Mouse (Mus musculus) spleen, adult 18-20 months (tissue): ENCODE data around the gene Vamp8.

Source experiments
- DNase-seq, 2 experiments: peaks; one replicate each; pipeline ENCODE4 v3.0.0; 2022; ENCODE audit warnings: mixed read lengths in 2 of 2

Gene Vamp8

DNA sequence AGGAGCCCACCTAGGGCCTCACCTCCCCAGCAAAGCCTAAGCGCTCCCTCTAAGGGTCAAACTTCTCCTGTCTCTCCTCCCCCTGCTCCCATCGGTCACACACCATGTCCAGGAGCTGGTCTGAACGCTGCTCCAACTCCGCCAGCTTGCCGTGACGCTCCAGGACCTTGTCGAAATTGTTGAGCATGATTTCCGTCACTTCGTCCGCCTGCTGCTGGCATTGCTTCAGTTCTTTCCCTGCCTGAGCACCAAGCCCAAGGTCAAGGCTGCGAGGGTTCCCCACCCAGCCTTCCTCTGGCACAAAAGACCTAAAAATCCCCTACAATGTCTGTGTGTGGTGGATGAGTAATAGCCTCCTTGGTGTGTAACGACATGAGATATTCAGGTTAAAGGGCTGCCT, 20.4 kb downstream of the Vamp8 start:
- peak in 1 of 2 experiments; percentile 14 for DNase-seq

DNA sequence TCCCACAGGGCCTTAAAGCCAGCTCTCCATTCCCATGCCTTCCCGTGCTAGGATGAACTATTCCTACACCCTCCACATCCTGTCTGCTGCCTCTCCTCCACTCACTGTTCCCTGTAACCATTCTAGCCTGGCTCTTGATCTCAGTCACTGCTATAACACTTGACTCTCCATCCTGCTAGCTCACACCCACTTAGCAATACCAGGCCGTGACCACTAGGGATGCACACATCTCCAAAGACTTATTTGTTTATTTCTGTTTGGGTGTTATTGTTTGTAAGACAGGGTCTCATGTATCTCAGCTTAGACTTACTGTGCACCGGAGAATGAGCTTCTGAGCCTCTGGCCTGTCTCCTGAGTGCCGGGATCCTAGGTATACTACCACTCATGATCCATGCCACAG, 20.9 kb downstream of the Vamp8 start:
- DNase-seq, result no peak

DNA sequence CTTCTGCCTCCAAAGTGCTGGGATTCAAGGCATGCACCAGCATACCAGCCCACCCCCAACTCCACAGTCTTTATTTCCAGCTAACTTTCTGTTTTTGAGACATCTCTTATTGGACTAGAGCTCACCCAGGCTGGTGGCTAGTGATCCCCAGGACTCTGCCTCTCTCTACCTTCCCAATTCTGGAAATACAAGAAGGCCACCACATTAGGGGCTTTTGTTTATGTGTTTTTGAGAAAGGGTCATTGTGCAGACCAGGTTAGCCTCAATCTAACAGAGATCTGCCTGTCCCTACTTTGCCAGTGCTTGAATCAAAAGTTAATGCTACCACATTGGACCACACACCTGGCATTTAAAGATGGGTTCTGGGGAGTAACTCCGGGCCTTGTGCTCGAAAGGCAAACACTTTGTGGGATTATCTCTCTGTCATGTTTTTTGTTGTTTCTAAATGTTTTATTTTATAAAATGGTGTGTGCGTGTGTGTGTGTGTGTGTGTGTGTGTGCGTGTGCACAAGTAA, 23.0 kb downstream of the Vamp8 start:
- DNase-seq, result no peak

DNA sequence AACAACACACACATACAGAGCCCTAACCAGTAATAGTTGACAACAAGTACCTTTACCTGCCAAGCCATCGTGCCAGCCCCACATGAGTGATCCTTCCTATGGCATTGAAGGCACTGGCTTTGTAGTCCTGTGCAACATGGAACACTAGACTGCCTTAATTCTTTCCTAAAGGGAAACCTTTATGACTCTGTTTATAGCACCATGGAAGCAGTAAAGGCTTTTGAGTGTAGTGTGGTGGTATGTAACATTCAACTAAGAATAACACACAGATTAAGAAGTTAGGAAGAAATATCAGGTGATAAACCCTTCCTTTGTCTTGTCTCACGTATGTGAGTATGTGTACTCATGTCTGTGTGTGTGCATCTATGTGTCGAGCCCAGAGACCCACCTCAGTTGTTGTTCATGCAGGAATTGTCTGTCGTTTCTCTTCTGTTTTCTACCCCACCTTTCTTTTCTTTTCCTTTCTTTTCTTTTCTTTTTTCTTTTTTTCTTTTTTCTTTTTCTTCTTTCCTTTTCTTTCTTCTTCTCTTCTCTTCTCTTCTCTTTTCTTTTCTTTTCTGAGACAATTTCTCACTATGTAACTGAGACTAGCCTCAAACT, 23.6 kb downstream of the Vamp8 start, which contains the start of gene Rnf181:
Rnf181 (minus strand) TSS at position 113 of the 600 bp plus-strand sequence.
- no peak for DNase-seq

DNA sequence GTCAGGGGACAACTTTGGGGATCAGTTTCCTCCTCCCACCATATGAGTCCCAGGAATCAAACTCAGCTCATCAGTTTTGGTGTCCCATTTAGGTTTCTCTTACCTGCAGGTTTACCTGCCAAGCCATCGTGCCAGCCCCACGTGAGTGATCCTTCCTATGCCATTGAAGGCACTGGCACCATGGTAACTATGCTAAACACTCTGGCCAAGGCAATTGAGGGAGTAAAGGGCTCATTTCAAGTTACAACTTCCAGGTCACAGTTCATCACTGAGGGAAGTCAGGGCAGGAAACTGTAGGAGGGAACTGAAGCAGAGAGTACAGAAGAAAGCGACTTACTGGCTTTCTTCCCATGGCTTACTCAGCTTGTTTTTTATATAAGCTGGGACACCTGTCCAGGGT, 24.2 kb downstream of the Vamp8 start:
- no peak for DNase-seq

DNA sequence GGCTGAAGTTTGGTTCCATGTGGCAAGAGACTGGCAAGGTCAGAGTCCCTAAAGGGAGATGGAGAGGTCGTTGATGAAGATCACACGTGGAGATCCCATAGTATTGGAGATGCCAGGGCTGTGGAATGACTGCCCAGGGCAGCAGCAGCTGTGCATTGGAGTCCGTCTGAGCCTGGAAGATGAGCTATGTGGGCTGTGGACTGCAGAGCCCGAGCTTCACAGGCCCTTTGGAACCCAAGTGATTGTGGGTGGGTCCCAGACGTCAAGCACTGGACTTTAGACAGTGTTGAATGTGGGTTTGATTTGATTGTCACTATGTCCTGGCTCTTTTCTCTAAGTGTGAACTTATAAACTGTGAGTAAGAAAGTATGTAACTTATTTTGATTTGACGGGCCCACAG, 25.5 kb downstream of the Vamp8 start:
- no peak for DNase-seq

DNA sequence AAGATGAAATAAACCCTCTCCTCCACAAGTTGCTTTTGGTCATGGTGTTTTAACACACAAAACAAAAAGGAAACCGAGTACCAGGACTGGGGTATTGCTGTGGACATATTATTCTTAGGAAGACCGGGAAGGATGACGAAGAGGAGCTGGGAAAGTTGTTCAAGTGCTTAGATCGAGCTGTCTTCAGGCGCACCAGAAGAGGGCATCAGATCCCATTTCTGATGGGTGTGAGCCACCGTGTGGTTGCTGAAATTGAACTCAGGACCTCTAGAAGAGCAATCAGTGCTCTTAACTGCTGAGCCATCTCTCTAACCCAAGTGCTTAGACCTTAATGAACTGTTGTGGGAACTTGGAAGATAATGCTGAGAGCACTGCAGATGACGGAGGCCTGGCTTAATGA, 26.5 kb downstream of the Vamp8 start:
- no peak for DNase-seq

DNA sequence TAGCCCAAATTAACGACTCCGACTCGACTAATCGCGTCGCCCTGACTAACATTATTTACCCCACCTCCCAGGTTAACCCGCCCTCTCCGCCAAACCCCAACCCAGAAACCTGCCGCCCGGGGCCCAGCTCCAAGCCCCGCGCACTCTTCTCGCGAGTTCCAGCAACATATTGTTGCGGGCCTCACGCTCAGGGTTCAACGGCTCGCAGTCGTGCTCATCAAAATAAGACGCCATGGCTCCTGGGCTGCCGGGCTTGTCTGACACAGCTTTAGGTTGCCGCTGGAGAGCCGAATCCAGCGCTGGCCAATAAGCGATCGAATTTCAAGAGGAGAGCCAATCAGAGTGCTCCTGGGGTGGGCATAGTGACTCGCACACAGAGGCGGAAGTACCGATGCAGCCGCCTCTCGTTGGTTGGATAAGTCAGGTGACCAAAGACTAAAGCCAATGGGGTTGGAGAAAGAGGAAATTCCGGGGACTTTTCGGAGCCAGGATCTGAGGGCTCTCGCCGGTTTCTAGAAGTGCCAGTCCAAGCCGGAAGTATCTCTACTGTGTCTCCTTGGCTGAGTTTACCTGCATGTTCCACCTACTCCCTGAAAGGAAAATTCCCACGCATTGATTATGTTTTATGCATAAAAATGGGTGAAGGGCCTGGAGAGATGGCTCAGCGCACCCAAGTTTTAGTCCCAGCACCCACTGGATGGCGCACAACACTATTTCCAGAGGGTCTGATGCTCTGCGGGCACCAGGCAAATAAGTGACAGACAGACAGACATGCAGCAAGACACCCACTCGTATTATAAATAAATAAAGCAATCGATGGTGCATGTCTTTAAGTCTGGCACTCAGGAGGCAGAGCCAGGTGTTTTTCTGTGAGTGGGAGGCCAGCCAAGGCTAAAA, 28.1 kb downstream of the Vamp8 start:
- DNase-seq, result peak; percentile 89 to 90

DNA sequence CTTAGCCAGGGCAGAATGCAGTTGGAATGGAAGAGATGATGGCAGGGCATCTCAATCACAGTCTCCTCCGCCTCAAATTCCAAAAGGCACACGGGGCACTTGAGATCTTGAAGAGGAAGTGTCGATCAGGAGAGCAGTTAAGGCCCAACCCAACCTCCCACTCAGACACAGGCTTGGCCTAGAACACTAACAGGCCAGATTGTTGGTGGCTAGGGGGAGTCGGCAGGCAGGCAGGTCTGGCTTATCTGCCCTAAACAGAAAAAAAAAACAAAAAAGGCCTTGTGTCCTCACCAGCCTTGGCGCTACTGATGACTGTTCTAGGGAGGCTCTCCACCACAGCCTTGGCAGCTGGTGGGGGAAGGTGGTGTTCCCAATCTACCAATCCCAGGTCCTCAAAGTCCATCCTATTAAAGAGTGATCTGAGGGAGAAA, 29.4 kb downstream of the Vamp8 start:
- no peak for DNase-seq

DNA sequence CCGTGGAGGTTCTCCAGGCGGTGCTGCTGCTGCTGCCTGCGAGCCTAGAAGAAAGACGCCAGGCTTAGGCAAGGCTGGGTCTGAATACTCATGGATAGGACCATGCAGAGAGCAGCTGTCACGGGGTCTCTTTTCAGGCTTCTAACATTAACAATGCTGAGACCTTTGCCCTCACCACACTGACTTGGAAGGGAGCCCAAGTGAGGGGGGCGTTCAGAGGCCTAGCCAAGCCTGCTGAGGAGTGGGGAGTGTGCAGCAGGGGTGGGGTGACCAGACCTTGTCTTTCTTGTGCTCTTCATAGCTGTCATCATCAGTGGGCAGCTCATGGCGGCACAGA, 29.9 kb downstream of the Vamp8 start:
- DNase-seq, result no peak

DNA sequence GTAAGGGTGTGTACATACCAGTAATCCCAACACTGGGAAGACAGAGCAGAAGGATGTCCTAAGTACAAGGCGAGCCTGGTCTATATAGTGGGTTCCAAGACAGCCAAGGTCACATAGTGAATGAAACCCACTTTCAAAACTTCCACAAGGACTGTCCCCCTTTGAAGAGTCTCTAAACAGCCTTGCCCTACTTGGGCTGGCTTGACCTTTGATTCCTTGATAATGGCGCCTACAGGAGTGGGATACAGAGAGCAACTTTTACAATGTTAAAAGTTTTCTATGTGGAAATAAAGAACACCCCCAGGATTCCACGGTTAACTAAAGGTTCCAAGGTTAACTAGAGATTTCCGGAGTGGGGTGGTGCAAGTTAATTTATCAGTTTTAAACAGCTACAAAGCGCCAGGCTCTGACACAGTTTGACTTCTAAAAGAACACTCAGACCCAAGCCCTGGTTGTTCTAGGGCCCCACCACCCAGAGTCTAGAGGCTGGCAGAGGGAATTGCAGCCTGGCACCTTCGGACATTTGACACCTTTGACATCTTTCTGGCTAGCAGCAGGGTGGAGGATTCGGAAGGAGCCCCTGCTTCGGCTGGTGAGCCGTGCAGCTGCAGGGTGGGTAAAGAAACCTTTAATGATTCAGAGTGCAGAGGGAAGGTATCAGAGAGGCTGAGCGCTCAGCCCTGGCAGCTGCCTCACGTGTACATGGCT, 30.5 kb downstream of the Vamp8 start:
- DNase-seq, result no peak

DNA sequence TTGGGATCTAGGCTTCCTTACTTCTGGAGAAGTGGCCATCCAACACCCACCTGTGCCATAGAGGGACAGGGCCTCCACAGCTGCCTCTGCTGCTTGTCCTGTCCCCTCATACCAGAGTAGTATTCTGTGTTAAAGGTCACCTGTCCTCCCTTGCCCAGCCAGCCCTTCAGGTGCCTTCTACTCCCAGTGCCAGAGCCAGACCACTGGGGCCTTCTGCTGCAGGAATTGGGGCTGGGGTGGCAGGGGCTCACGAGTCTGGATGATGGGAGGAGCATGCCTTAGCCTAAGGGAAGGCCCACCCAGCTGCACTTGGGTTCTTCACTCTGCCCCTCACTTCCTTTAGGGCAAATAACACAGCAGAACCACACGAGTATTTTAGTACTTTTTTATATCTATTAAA, 31.2 kb downstream of the Vamp8 start:
- no peak for DNase-seq

DNA sequence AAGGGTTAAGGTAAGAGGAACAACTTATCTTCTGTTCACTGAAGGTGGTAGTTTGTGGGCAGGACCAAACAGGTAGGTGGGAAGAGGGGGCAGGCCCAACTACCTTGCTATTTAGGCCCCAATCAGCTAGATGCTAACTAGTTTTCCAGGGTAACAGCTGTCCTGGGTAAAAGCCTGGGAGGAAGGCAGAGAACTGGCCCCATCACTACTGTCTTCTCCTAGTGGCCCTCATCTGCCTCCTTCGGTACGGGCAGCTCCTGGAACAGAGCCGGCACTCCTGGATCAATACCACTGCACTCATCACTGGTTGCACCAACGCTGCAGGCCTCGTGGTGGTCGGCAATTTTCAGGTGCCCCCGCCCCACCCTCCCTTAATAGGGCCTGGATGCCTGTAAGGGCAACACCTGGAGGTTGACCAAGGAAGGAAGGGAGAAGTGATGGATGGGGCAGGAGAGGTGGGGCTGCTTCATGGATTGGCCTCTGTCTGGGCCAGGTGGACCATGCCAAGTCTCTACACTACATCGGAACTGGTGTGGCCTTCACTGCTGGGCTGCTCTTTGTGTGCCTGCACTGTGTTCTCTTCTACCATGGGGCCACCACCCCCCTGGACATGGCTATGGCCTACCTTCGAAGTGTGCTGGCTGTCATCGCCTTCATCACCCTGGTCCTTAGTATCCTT, 32.3 kb downstream of the Vamp8 start:
- no peak for DNase-seq

DNA sequence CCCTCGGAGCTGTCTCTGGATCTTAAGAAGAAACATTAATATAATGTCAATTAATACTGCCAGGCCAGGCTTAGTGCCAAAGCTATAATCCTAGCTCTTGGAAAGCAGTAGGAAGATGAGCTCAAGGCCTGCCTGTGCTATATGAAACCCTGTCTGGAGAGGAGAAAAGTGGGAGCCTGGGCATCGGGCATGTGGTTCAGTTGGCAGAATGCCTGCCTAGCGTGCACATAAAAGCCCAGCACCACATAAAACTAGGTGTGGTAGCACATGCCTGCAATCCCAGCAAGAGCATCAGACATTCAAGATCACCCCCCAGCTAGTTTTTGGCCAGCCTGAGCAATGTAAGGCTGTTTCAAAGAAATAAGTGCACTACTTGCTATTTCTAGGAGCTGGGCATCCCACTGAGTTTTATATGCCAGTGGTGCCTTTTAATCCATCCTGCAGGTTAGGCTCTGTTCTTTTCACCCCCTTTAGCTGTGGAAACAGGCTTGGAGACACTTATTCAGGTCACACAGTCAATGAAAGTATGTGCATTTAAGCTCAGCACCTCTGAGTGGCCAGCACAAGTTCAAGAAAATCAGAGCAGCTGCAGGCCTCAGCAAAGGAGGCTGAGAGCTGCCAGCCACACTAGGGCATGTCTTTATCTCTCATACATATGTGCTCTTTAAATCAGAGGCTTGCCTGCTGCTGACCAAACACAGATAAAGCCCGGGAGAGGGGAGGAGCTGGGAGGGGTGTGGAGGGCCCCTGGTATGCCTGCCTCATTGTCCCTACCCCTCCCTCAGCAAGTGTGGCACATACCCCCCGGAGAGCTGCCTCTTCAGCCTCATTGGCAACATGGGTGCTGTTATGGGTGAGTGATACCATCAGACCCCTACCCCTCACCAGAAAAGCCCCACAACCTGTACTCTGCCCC, 33.1 kb downstream of the Vamp8 start:
- DNase-seq, result no peak

DNA sequence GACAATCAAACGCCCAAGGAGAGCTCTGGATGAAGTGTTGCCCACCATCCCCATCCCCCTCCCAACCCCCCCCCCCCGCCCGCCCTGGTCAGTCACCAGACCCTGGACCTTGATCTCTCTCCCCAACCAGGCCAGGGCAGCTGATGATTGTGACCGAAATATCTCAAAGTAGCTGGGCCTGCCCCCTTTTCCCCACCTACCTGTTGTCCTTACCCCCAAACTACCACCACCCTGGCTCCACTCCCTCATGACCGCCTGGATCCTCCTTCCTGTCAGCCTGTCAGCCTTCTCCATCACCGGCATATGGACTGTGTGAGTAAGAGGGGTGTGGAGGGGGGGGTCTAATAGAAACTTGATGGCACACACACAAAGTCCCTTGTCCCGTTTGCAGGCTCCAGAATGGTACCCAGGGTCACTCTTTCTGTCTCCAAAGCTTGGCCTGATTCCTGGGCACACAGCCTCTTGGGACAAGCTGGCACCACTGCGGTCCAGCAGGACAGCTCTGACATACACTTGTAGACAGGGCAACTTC, 34.4 kb downstream of the Vamp8 start:
- no peak for DNase-seq

DNA sequence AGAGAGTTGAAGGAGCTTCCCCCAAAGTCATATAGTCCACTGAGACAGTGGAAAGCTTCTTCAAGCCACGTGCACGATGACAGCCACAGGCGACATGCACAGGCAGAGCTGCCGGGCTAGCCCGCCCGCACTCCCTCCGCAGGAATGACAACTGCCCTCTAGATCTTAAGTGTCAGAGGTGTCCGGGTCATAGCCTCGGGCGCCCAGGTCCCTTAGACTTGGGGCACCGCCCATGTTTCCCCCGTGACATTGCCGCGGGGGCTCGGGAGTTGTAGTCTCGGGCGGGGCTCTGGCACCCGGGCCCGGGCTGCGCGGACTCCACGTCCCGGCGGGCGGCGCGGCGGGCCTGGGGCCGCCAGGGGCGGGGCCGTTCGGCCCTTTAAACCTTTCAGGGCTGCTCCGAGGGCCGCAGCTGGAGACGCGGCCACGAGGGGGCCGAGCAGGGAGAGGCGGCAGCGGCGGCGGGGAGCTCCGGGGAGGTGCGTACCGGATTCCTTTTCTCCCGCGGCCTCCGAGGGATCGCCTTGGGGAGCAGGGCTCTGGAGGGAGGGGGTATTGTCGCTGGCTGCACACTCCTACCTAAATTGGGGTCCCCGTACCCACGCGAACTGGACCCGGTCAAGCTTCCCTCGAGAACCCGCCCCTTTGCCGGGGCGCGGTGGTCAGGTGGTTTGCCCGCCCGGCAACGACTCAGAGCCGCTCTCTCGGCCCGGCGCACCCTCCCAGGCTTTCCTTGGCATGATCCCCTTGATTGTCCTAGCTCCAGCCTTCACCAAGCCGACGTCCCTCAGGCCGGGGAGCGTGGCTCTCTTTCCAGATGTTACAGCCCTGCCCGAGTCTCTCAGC, 35.2 kb downstream of the Vamp8 start, which contains the start of gene Tmem150a:
Tmem150a (plus strand) TSS at position 382 of the 846 bp plus-strand sequence.
- peak; percentile 57 to 64 for DNase-seq

DNA sequence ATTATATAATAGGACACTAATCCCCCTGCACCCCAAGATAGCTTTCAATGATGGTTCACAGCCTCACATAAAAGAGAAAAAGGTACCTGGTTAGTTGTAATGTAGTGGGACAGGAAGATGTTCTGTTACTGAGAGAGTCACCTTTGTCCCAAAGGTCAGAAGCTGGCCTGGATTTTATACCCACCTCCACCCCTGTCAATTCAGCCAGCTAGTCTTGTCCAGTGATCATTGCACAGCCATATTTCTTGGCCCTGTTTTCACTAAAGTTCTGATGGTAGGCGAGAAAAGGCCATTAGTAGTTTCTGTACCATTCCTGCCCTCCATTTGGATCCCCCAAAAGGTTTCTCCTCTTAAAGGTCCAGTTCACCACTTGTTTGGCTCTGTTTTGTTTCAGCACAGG, 36.5 kb downstream of the Vamp8 start:
- DNase-seq, result no peak

DNA sequence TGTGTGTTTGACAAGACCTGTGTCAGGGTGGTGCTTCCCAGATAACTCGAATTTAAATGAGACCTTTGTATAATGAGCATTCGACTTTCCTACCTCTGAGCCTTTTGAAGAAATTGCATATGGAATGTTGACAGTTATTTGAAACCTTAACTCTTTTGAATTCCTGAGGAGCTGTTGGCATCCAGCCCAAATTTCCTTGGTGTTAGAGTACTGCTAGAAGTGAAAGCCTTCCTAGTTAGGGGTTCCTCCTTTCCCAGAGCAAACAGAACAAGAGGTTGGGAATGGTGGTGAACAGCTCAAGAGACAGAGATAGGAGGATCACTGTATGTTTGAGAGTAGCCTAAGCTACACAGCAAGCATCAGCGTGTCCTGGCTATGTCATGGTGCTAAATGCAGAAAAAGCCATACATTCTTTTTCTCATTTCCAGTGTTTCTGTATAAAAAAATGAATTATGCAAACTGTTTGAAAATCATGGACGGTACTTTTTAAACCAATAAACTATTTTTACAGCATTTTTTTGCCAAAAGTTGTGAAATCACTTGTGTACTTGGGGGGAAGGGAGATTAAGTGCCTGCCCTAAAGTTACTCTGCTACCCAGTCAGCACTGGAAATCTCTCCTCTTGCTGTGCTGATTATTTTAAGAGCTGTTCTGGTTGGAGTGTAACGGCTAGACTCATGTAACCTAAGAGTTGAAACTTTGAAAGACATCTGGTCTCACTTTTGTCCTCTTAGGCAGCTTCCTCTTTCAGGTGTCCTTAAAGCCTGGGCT, 37.7 kb downstream of the Vamp8 start:
- no peak for DNase-seq

DNA sequence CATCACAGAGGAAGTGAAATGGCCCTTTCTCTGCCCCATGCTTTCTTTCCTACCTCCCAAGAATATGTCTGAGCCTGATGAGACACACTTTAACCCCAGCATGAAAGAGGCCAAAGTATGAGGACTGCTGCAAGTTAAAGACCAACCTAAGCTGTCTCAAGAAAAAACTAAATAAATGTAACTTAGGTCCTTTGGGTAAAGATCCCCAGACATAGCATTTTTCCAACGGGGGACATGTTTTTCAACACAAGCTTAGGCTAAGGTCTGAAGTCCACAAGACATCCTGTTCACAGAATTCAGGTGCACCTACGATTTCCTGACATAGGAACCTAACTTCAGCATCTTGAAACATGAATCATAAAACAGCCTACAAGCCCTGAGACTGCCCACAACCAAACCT, 40.3 kb downstream of the Vamp8 start:
- DNase-seq, result no peak

DNA sequence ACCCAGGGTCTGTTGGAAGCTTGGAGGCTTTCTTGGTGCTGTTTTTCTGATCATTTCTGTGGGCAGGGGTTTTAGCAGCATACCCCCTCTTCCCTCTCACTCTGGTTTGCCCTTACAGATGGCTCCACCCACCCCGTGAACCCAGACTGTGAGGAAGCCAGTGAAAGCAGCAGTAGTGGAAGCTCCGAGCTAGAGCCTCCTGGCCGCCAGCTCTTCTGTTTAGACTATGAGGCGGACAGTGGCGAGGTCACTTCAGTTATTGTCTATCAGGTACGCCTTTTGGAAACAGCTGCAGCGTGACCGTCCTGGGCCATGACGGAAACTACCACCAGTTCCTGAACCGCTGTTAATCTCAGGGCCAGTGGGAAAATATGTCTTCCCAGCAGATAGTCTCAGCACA, 42.1 kb downstream of the Vamp8 start:
- no peak for DNase-seq
